Mouse (Mus musculus) bone marrow macrophage, adult 2 months (primary cell): ENCODE data around the gene Tbl3.

ENCODE experiments used
- CTCF ChIP-seq: IDR thresholded peaks from 2 replicates; pipeline ENCODE4 v1.5.1; 2012; ENCODE audit warnings: low read depth, mild to moderate bottlenecking, low read length, moderate library complexity
- POLR2A ChIP-seq: IDR thresholded peaks from 2 replicates; pipeline ENCODE4 v1.6.1; 2012; ENCODE audit warnings: mild to moderate bottlenecking, low read depth, low read length, borderline replicate concordance

DNA sequence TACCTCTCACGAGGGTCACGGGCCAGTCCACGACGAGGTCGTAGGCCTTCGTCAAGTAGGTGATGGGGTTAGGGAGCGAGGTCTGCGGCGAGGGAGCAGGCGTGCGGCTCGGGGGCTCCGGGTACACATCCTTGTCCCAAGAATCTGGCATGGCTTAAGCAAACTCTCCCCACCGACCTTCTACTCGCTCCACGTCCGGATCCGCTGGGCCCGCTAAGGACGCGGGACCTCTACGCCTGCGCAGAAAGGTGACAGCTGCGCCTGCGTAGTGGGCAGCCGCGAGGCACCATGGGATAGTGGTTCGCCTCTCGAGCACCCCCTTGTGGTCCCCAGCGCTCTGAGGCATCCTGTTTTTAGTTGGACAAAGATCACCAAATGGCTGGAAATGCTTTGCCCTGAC, 16.7 kb upstream of the Tbl3 start, which contains the start of gene Ndufb10:
- no peak for TF ChIP-seq POLR2A
- TF ChIP-seq CTCF: no peak
